23 mouse cellular contexts compared by ENCODE assay signal in the genomic region with DNA sequence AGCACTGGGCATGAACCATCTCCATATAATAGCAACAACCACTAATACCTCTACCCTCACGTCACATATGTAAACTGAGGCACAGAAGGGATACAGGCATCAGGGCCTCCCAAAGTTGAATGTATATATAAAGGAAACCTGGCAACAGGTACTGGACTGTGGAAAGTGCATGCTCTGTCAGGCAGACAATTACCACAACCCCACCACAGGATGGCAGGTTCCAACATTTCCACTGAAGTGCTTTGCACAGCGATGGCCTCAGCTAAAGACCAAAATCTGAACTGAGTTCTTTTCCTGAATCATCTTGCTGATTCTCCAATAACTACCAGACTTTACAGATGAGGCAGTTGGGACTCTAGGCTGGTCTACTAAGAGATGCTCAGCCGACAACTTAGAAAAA.
A peak's percentile ranks its signal among the peaks of the same experiment; 100 is the strongest.
DNase-seq lines count a peak whose midpoint lies in the region; ATAC-seq and TF ChIP-seq lines count a peak whose summit lies in the region.
"Had no signal": no experiment of that assay in that cellular context is flagged by ENCODE, and none has a peak within 500 bp of the region (broad histone marks: within the 10 kb centered on the region; RNA-seq: fewer than 3 reads in every experiment).

No protein-coding gene starts in this region.

- 78% methylated on average over 3 of the region's 3 CpGs for WGBS in liver, postnatal 0 days (ENCODE audit: insufficient replicate concordance)
- WGBS in liver, embryonic 11.5 days = 91% methylated on average over 3 of the region's 3 CpGs
- 79% methylated on average over 3 of the region's 3 CpGs for WGBS in thymus, adult 2 months

- no peak for ATAC-seq in liver, postnatal 0 days
- ATAC-seq in liver, embryonic 11.5 days (replicated peaks; ENCODE audit: low FRiP score) = no peak
- no peak for ATAC-seq in megakaryocyte, adult 5-6 weeks (ENCODE audit: poor library complexity, severe bottlenecking)
- ATAC-seq: forebrain, embryonic 15.5 days had no signal

- no peaks in the 10 kb centered on the region for H3K36me3 ChIP-seq in liver, postnatal 0 days (replicated peaks; ENCODE audit: insufficient read depth, low read length)
- H3K36me3 ChIP-seq in liver, embryonic 11.5 days (ENCODE audit: control insufficient read depth, insufficient read depth, low read length) = no peaks in the 10 kb centered on the region; the same call in 1 of the 2 replicates
- H3K36me3 ChIP-seq in thymus, adult 2 months (ENCODE audit: control insufficient read depth, insufficient read depth, low read length) = no peaks in the 10 kb centered on the region
- no peaks in the 10 kb centered on the region; the same call in 1 of the 2 replicates for H3K36me3 ChIP-seq in splenic B cell, adult 2 months (ENCODE audit: control insufficient read depth, insufficient read depth, low read length, poor library complexity, severe bottlenecking)
- H3K36me3 ChIP-seq: embryonic facial prominence, embryonic 13.5 days; forebrain, embryonic 15.5 days; hindbrain, embryonic 12.5 days; hindbrain, embryonic 15.5 days had no signal

- no peak for TF ChIP-seq EP300 in liver, postnatal 0 days (IDR thresholded peaks at IDR 0.05; ENCODE audit: low read depth)

- no peaks in the 10 kb centered on the region; the same call in 1 of the 2 replicates for H3K4me1 ChIP-seq in liver, postnatal 0 days (ENCODE audit: insufficient read depth)
- H3K4me1 ChIP-seq in liver, embryonic 11.5 days (replicated peaks; ENCODE audit: control insufficient read depth, insufficient read depth, low read length) = no peaks in the 10 kb centered on the region
- peaks cover 37% of the 10 kb centered on the region for H3K4me1 ChIP-seq in thymus, adult 2 months (replicated peaks; ENCODE audit: control insufficient read depth, insufficient read depth, low read length)
- H3K4me1 ChIP-seq: embryonic facial prominence, embryonic 13.5 days; hindbrain, embryonic 15.5 days had no signal

- H3K9me3 ChIP-seq in liver, postnatal 0 days (ENCODE audit: low read length) = no peaks in the 10 kb centered on the region
- H3K9me3 ChIP-seq in liver, embryonic 11.5 days (ENCODE audit: control insufficient read depth, low read length) = no peaks in the 10 kb centered on the region
- H3K9me3 ChIP-seq: embryonic facial prominence, embryonic 10.5 days; embryonic facial prominence, embryonic 13.5 days; forebrain, embryonic 12.5 days; forebrain, embryonic 15.5 days; hindbrain, embryonic 12.5 days; hindbrain, embryonic 15.5 days had no signal

- DNase-seq in liver, postnatal 0 days = no peak
- DNase-seq in liver, embryonic 11.5 days (ENCODE audit: low spot score) = no peak
- peak; percentile 29 for DNase-seq in thymus, postnatal 14 days
- DNase-seq in thymus, adult 2 months = no peak
- DNase-seq in T-cell, adult 2 months (ENCODE audit: low spot score) = peak; percentile 39
- peak; percentile 64 for DNase-seq in splenic B cell, adult 2 months (ENCODE audit: low read depth, low spot score)
- DNase-seq in embryo, embryonic 11 days = no peak
- DNase-seq: adrenal gland, postnatal 14 days; cerebellum, adult 11 months; cerebellum, adult 2 months; cerebellum, adult 9-11 months; cerebellum, postnatal 25 days; gastrocnemius, postnatal 25 days; heart, adult 2 months had no signal

- no peak overlapping the region for H3K4me3 ChIP-seq in liver, postnatal 0 days (ENCODE audit: low read depth, low read length)
- no peak overlapping the region for H3K4me3 ChIP-seq in liver, embryonic 11.5 days (ENCODE audit: low read depth, low read length)
- H3K4me3 ChIP-seq in thymus, adult 2 months (ENCODE audit: control insufficient read depth, insufficient read depth, low read length) = no peak overlapping the region
- H3K4me3 ChIP-seq: embryonic facial prominence, embryonic 10.5 days; embryonic facial prominence, embryonic 13.5 days; erythroblast, embryonic 14.5 days; forebrain, embryonic 12.5 days; forebrain, embryonic 15.5 days; heart, adult 2 months; hindbrain, embryonic 12.5 days; hindbrain, embryonic 15.5 days had no signal

- H3K9ac ChIP-seq in liver, postnatal 0 days (replicated peaks) = no peak overlapping the region
- no peak overlapping the region for H3K9ac ChIP-seq in liver, embryonic 11.5 days (ENCODE audit: low read depth, low read length)
- H3K9ac ChIP-seq: embryonic facial prominence, embryonic 13.5 days; forebrain, embryonic 12.5 days; forebrain, embryonic 15.5 days; hindbrain, embryonic 12.5 days; hindbrain, embryonic 15.5 days had no signal

- TF ChIP-seq CTCF in liver, postnatal 0 days (IDR thresholded peaks at IDR 0.05; ENCODE audit: low read depth) = 0 out of 2 replicates have a peak, but pooled peaks have one; percentile 7
- TF ChIP-seq CTCF in thymus, adult 2 months (IDR thresholded peaks at IDR 0.05; ENCODE audit: borderline replicate concordance, control insufficient read depth, extremely low read depth, insufficient read depth, low read length, poor library complexity) = no peak

- no peak for TF ChIP-seq POLR2A in thymus, adult 2 months (IDR thresholded peaks at IDR 0.05; ENCODE audit: control insufficient read depth, extremely low read depth, insufficient read depth, low read length, poor library complexity)

- H3K27ac ChIP-seq in liver, postnatal 0 days (ENCODE audit: low read depth) = no peak overlapping the region
- no peak overlapping the region for H3K27ac ChIP-seq in liver, embryonic 11.5 days (ENCODE audit: low read depth, low read length)
- H3K27ac ChIP-seq in thymus, adult 2 months (ENCODE audit: control insufficient read depth, insufficient read depth, low read length) = no peak overlapping the region
- H3K27ac ChIP-seq: embryonic facial prominence, embryonic 10.5 days; embryonic facial prominence, embryonic 13.5 days; forebrain, embryonic 12.5 days; forebrain, embryonic 15.5 days; heart, adult 2 months; hindbrain, embryonic 12.5 days; hindbrain, embryonic 15.5 days had no signal

- H3K4me2 ChIP-seq in liver, postnatal 0 days (ENCODE audit: low read depth, low read length) = no peak overlapping the region
- H3K4me2 ChIP-seq in liver, embryonic 11.5 days = no peak overlapping the region
- H3K4me2 ChIP-seq: embryonic facial prominence, embryonic 13.5 days; forebrain, embryonic 12.5 days; forebrain, embryonic 15.5 days; heart, embryonic 11.5 days; hindbrain, embryonic 12.5 days; hindbrain, embryonic 15.5 days had no signal

- H3K27me3 ChIP-seq in liver, postnatal 0 days (ENCODE audit: insufficient read depth, low read length) = no peaks in the 10 kb centered on the region
- no peaks in the 10 kb centered on the region for H3K27me3 ChIP-seq in liver, embryonic 11.5 days (replicated peaks; ENCODE audit: control insufficient read depth, insufficient read depth, low read length)
- H3K27me3 ChIP-seq in thymus, adult 2 months (ENCODE audit: control insufficient read depth, insufficient read depth, low read length) = no peaks in the 10 kb centered on the region
- no peaks in the 10 kb centered on the region for H3K27me3 ChIP-seq in splenic B cell, adult 2 months (ENCODE audit: control insufficient read depth, insufficient read depth, low read length, poor library complexity, severe bottlenecking)
- H3K27me3 ChIP-seq: embryonic facial prominence, embryonic 13.5 days; forebrain, embryonic 12.5 days; forebrain, embryonic 15.5 days; hindbrain, embryonic 12.5 days; hindbrain, embryonic 15.5 days had no signal

Comparison
In these comparisons a context has a peak if more than half of its experiments do, and no peak if none do; other contexts are left out.
1. DNase-seq: peak in thymus, postnatal 14 days (single experiment), T-cell, adult 2 months (single experiment) and splenic B cell, adult 2 months (single experiment); none in liver, postnatal 0 days (single experiment), liver, embryonic 11.5 days (single experiment), thymus, adult 2 months (single experiment) and embryo, embryonic 11 days (single experiment).